Mouse (Mus musculus) thymus, adult 2 months (tissue): ENCODE results near the gene Naalad2.

ENCODE experiments used
- CTCF ChIP-seq: fragments of 200-500 bp; IDR thresholded peaks from 2 replicates; pipeline ENCODE4 v1.5.1; 2012; ENCODE audit warnings: mild to moderate bottlenecking, control low read depth, low read length, moderate library complexity, borderline replicate concordance; ENCODE audit not compliant: control insufficient read depth, poor library complexity, insufficient read depth; ENCODE audit errors: extremely low read depth
- POLR2A ChIP-seq: fragments of 200-500 bp; IDR thresholded peaks from 2 replicates; pipeline ENCODE4 v1.6.1; 2012; ENCODE audit warnings: mild to moderate bottlenecking, low read length, control low read depth, moderate library complexity; ENCODE audit not compliant: control insufficient read depth, poor library complexity, insufficient read depth; ENCODE audit errors: extremely low read depth

GRCm38 (mm10) chr9:18404118-18404517 lies 1.3 kb upstream of the Naalad2 start, which contains the start of gene Ubtfl1:
- TF ChIP-seq CTCF: no peak
- TF ChIP-seq POLR2A: no peak
